Mouse (Mus musculus): Measurements from ENCODE around the gene Cacna2d4. TPM values are rescaled to one million over a fixed set of nuclear protein-coding genes. Genes with fewer than 3 reads are reported as not detected.
"Not testable (repeated sequence)": the region's sequence is repeated elsewhere in the genome, so short reads cannot be mapped to it uniquely, and the experiment has no call there.

The Cacna2d4 gene
- total RNA-seq, 1 experiment = 0.04 TPM

- no peaks in the 10 kb centered on the region for H3K9me3 ChIP-seq (ENCODE audit: control insufficient read depth, insufficient read depth, low read depth, low read length)
- in situ Hi-C loops (cut with MboI; ENCODE audit: low sequenced_read_pairs in 2 of 2, unreplicated experiment in 2 of 2) = no loop called here
- no peak overlapping the region for H3K9ac ChIP-seq (ENCODE audit: insufficient read depth, low read depth, low read length, poor library complexity, severe bottlenecking)
- no peak overlapping the region for H3K27ac ChIP-seq (ENCODE audit: insufficient read depth, low read depth, low read length, poor library complexity, severe bottlenecking)
- H3K4me1 ChIP-seq (ENCODE audit: control insufficient read depth in 2 of 2, insufficient read depth in 2 of 2, low read length in 2 of 2, poor library complexity in 1 of 2) = no peaks in the 10 kb centered on the region
- no peak for DNase-seq (ENCODE audit: low read depth, low spot score)
- TF ChIP-seq MAFK (IDR thresholded peaks at IDR 0.05; ENCODE audit: insufficient read depth, low read depth, low read length) (no peak), ZC3H11A (IDR thresholded peaks at IDR 0.05; ENCODE audit: borderline replicate concordance, low read depth, low read length) (no peak), HCFC1 (IDR thresholded peaks at IDR 0.05; ENCODE audit: borderline replicate concordance, insufficient read depth, low read length) (no peak), ZNF384 (IDR thresholded peaks at IDR 0.05; ENCODE audit: low read depth, low read length) (no peak), CHD2 (IDR thresholded peaks at IDR 0.05; ENCODE audit: low read depth, low read length) (no peak)
- no peak overlapping the region for H3K4me3 ChIP-seq (ENCODE audit: insufficient read depth in 1 of 2, low read depth in 1 of 2, low read length in 2 of 2, poor library complexity in 1 of 2, severe bottlenecking in 1 of 2)
- peaks cover 20% of the 10 kb centered on the region for H3K36me3 ChIP-seq (ENCODE audit: control insufficient read depth, insufficient read depth, low read length, poor library complexity, severe bottlenecking)
Observed at GRCm38 (mm10) chr6:119360925-119361702, 124.8 kb downstream of the Cacna2d4 start.

- Histone ChIP-seq H3K4me3 (ENCODE audit: insufficient read depth in 1 of 2, low read depth in 1 of 2, low read length in 2 of 2, poor library complexity in 1 of 2, severe bottlenecking in 1 of 2) (no peak overlapping the region), H3K9ac (ENCODE audit: insufficient read depth, low read depth, low read length, poor library complexity, severe bottlenecking) (no peak overlapping the region), H3K36me3 (ENCODE audit: control insufficient read depth, insufficient read depth, low read length, poor library complexity, severe bottlenecking) (peaks cover 18% of the 10 kb centered on the region), H3K27ac (ENCODE audit: insufficient read depth, low read depth, low read length, poor library complexity, severe bottlenecking) (no peak overlapping the region), H3K4me1 (ENCODE audit: control insufficient read depth in 2 of 2, insufficient read depth in 2 of 2, low read length in 2 of 2, poor library complexity in 1 of 2) (no peaks in the 10 kb centered on the region), H3K9me3 (ENCODE audit: control insufficient read depth, insufficient read depth, low read depth, low read length) (no peaks in the 10 kb centered on the region)
- no peak for TF ChIP-seq ZNF384 (IDR thresholded peaks at IDR 0.05; ENCODE audit: low read depth, low read length)
- peak; percentile 72 for TF ChIP-seq MAFK (IDR thresholded peaks at IDR 0.05; ENCODE audit: insufficient read depth, low read depth, low read length)
- TF ChIP-seq HCFC1 (IDR thresholded peaks at IDR 0.05; ENCODE audit: borderline replicate concordance, insufficient read depth, low read length) = no peak
- in situ Hi-C loops (cut with MboI; ENCODE audit: low sequenced_read_pairs in 2 of 2, unreplicated experiment in 2 of 2) = no loop called here
- no peak for DNase-seq (ENCODE audit: low read depth, low spot score)
Observed at GRCm38 (mm10) chr6:119363593-119363992, 127.3 kb downstream of the Cacna2d4 start.

DNA sequence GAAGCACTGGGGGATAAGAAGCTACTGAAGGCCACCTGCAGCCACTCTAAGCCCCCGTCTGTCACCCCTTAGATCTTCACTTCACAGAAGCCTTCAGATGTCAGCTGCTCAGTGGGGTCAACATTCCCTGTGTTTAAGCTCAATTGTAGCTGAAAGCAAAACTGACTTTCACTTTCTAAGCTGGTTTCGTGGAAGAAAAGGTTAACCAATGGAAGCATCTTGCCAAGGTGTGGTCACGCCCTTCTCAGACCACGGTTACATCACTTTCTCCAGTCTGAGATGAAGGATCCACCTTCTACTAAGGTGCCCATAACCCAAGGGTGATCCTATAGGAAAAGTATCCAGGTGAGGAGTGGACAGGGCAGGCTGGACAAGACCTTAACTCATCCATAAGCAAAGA lies 130.5 kb downstream of the Cacna2d4 start:
- H3K4me1 ChIP-seq (ENCODE audit: control insufficient read depth in 2 of 2, insufficient read depth in 2 of 2, low read length in 2 of 2, poor library complexity in 1 of 2); H3K4me3 ChIP-seq (ENCODE audit: insufficient read depth in 1 of 2, low read depth in 1 of 2, low read length in 2 of 2, poor library complexity in 1 of 2, severe bottlenecking in 1 of 2); H3K27ac ChIP-seq (ENCODE audit: insufficient read depth, low read depth, low read length, poor library complexity, severe bottlenecking); H3K9ac ChIP-seq (ENCODE audit: insufficient read depth, low read depth, low read length, poor library complexity, severe bottlenecking); DNase-seq (ENCODE audit: low read depth, low spot score); H3K9me3 ChIP-seq (ENCODE audit: control insufficient read depth, insufficient read depth, low read depth, low read length); in situ Hi-C loops (cut with MboI; ENCODE audit: low sequenced_read_pairs in 2 of 2, unreplicated experiment in 2 of 2): not testable (repeated sequence)
- peaks cover 12% of the 10 kb centered on the region for H3K36me3 ChIP-seq (ENCODE audit: control insufficient read depth, insufficient read depth, low read length, poor library complexity, severe bottlenecking)

- Histone ChIP-seq H3K9ac (ENCODE audit: insufficient read depth, low read depth, low read length, poor library complexity, severe bottlenecking) (no peak overlapping the region), H3K27ac (ENCODE audit: insufficient read depth, low read depth, low read length, poor library complexity, severe bottlenecking) (no peak overlapping the region), H3K36me3 (ENCODE audit: control insufficient read depth, insufficient read depth, low read length, poor library complexity, severe bottlenecking) (peaks cover 12% of the 10 kb centered on the region), H3K4me1 (ENCODE audit: control insufficient read depth in 2 of 2, insufficient read depth in 2 of 2, low read length in 2 of 2, poor library complexity in 1 of 2) (no peaks in the 10 kb centered on the region), H3K9me3 (ENCODE audit: control insufficient read depth, insufficient read depth, low read depth, low read length) (no peaks in the 10 kb centered on the region), H3K4me3 (ENCODE audit: insufficient read depth in 1 of 2, low read depth in 1 of 2, low read length in 2 of 2, poor library complexity in 1 of 2, severe bottlenecking in 1 of 2) (no peak overlapping the region)
- in situ Hi-C loops (cut with MboI; ENCODE audit: low sequenced_read_pairs in 2 of 2, unreplicated experiment in 2 of 2) = no loop called here
- DNase-seq (ENCODE audit: low read depth, low spot score) = no peak
- TF ChIP-seq ZNF384 (IDR thresholded peaks at IDR 0.05; ENCODE audit: low read depth, low read length) = no peak
- no peak for TF ChIP-seq CHD2 (IDR thresholded peaks at IDR 0.05; ENCODE audit: low read depth, low read length)
- TF ChIP-seq ZC3H11A (IDR thresholded peaks at IDR 0.05; ENCODE audit: borderline replicate concordance, low read depth, low read length) = no peak
- TF ChIP-seq MAFK (IDR thresholded peaks at IDR 0.05; ENCODE audit: insufficient read depth, low read depth, low read length) = no peak
- TF ChIP-seq HCFC1 (IDR thresholded peaks at IDR 0.05; ENCODE audit: borderline replicate concordance, insufficient read depth, low read length) = no peak
Observed at GRCm38 (mm10) chr6:119367382-119367781, 131.1 kb downstream of the Cacna2d4 start.

- in situ Hi-C loops (cut with MboI; ENCODE audit: low sequenced_read_pairs in 2 of 2, unreplicated experiment in 2 of 2) = no loop called here
- peaks cover 0 to 3% of the 10 kb centered on the region in 2 experiments; a peak in 1 of 4 replicates for H3K4me1 ChIP-seq (ENCODE audit: control insufficient read depth in 2 of 2, insufficient read depth in 2 of 2, low read length in 2 of 2, poor library complexity in 1 of 2)
- no peak overlapping the region for H3K4me3 ChIP-seq (ENCODE audit: insufficient read depth in 1 of 2, low read depth in 1 of 2, low read length in 2 of 2, poor library complexity in 1 of 2, severe bottlenecking in 1 of 2)
- no peaks in the 10 kb centered on the region for H3K9me3 ChIP-seq (ENCODE audit: control insufficient read depth, insufficient read depth, low read depth, low read length)
- TF ChIP-seq MAFK (IDR thresholded peaks at IDR 0.05; ENCODE audit: insufficient read depth, low read depth, low read length) (no peak), ZNF384 (IDR thresholded peaks at IDR 0.05; ENCODE audit: low read depth, low read length) (no peak), HCFC1 (IDR thresholded peaks at IDR 0.05; ENCODE audit: borderline replicate concordance, insufficient read depth, low read length) (no peak), CHD2 (IDR thresholded peaks at IDR 0.05; ENCODE audit: low read depth, low read length) (no peak), ZC3H11A (IDR thresholded peaks at IDR 0.05; ENCODE audit: borderline replicate concordance, low read depth, low read length) (no peak)
- H3K27ac ChIP-seq (ENCODE audit: insufficient read depth, low read depth, low read length, poor library complexity, severe bottlenecking) = no peak overlapping the region
- no peak overlapping the region for H3K9ac ChIP-seq (ENCODE audit: insufficient read depth, low read depth, low read length, poor library complexity, severe bottlenecking)
- no peak for DNase-seq (ENCODE audit: low read depth, low spot score)
- peaks cover 6% of the 10 kb centered on the region for H3K36me3 ChIP-seq (ENCODE audit: control insufficient read depth, insufficient read depth, low read length, poor library complexity, severe bottlenecking)
Observed at GRCm38 (mm10) chr6:119371624-119372023, 135.3 kb downstream of the Cacna2d4 start.

Measured in ES-E14 (cell line).